Mouse (Mus musculus): Measurements from ENCODE around the gene Gm6904. TPM values are rescaled to one million over a fixed set of nuclear protein-coding genes. Genes with fewer than 3 reads are reported as not detected.

Gm6904 gene
- polyA plus RNA-seq, 1 experiment from 2014 or later, result not detected

Other genes starting within 250 kb of the Gm6904 start
- not detected in 2 replicates for gene 1700129C05Rik, start 117.3 kb downstream of the Gm6904 start, polyA plus RNA-seq (2014; fragmentation: Nextera tagmentation; extraction: Ambion mirVana)
- gene Gm5142, start 81.5 kb downstream of the Gm6904 start, polyA plus RNA-seq (2014; fragmentation: Nextera tagmentation; extraction: Ambion mirVana), result not detected in 2 replicates
- gene Rcbtb1, start 59.0 kb downstream of the Gm6904 start, polyA plus RNA-seq (2014; fragmentation: Nextera tagmentation; extraction: Ambion mirVana), result 50.1 and 68.7 TPM in 2 replicates
- gene Phf11a, start 37.3 kb upstream of the Gm6904 start, polyA plus RNA-seq (2014; fragmentation: Nextera tagmentation; extraction: Ambion mirVana), result not detected in 2 replicates
- not detected in 2 replicates for gene Phf11b, start 81.1 kb upstream of the Gm6904 start, polyA plus RNA-seq (2014; fragmentation: Nextera tagmentation; extraction: Ambion mirVana)
- 0.13 and 0.36 TPM in 2 replicates for gene Phf11d, start 105.3 kb upstream of the Gm6904 start, polyA plus RNA-seq (2014; fragmentation: Nextera tagmentation; extraction: Ambion mirVana)
- 0.28 and 0.31 TPM in 2 replicates for gene Phf11c, start 135.2 kb upstream of the Gm6904 start, polyA plus RNA-seq (2014; fragmentation: Nextera tagmentation; extraction: Ambion mirVana)
- gene Setdb2, start 180.7 kb upstream of the Gm6904 start, polyA plus RNA-seq (2014; fragmentation: Nextera tagmentation; extraction: Ambion mirVana), result 6.5 and 8.8 TPM in 2 replicates
- 20.3 and 23.8 TPM in 2 replicates for gene Cab39l, start 180.8 kb upstream of the Gm6904 start, polyA plus RNA-seq (2014; fragmentation: Nextera tagmentation; extraction: Ambion mirVana)

Data from neural tube, embryonic 14.5 days (tissue).